Mouse (Mus musculus) limb, embryonic 11.5 days (tissue): Measurements from ENCODE around the gene Dirc2. TPM values are rescaled to one million over a fixed set of nuclear protein-coding genes. Genes with fewer than 3 reads are reported as not detected.

ENCODE experiments used
- ATAC-seq: fragments of 200-750 bp; cut with Nextera tagmentation; 2 replicates; pipeline ENCODE4 v1.8.0; 2017; ENCODE audit warnings: low read depth; ENCODE audit not compliant: insufficient number of reproducible peaks, low FRiP score, low TSS enrichment
- DNase-seq: peaks from one replicate; pipeline ENCODE4 v3.0.0-alpha.2; 2015; ENCODE audit warnings: low spot score
- H3K27ac ChIP-seq: fragments of 300-500 bp; sonication (generic); replicated peaks from 2 replicates; pipeline ENCODE4 v1.5.1; 2014; ENCODE audit warnings: low read depth, mild to moderate bottlenecking, low read length
- H3K27me3 ChIP-seq: fragments of 300-500 bp; sonication (generic); 2 replicates; pipeline ENCODE4 v1.6.1; 2014; ENCODE audit warnings: mild to moderate bottlenecking, low read length, mixed read lengths; ENCODE audit not compliant: control insufficient read depth, insufficient read depth
- H3K36me3 ChIP-seq: fragments of 300-500 bp; sonication (generic); 2 replicates; pipeline ENCODE4 v1.6.1; 2014; ENCODE audit warnings: mild to moderate bottlenecking, low read length, moderate library complexity, mixed read lengths; ENCODE audit not compliant: control insufficient read depth, insufficient read depth
- H3K4me1 ChIP-seq: fragments of 300-500 bp; sonication (generic); 2 replicates; pipeline ENCODE4 v1.6.1; 2014; ENCODE audit warnings: low read length, mixed read lengths; ENCODE audit not compliant: control insufficient read depth, insufficient read depth
- H3K4me2 ChIP-seq: fragments of 300-500 bp; sonication (generic); 2 replicates; pipeline ENCODE4 v1.6.1; 2014; ENCODE audit warnings: low read depth, mild to moderate bottlenecking, moderate library complexity; ENCODE audit not compliant: severe bottlenecking
- H3K4me3 ChIP-seq: fragments of 300-500 bp; sonication (generic); 2 replicates; pipeline ENCODE4 v1.5.1; 2014; ENCODE audit warnings: low read depth, low read length
- H3K9ac ChIP-seq: fragments of 300-500 bp; sonication (generic); 2 replicates; pipeline ENCODE4 v1.6.1; 2014; ENCODE audit warnings: mild to moderate bottlenecking, low read length
- H3K9me3 ChIP-seq: fragments of 300-500 bp; sonication (generic); 2 replicates; pipeline ENCODE4 v1.6.1; 2016; ENCODE audit warnings: low read length; ENCODE audit not compliant: control insufficient read depth
- WGBS: fragments of 180-500 bp; shearing (Covaris S2); extraction: QIAGEN DNeasy Blood & Tissue Kit; methylation state at CpG from one replicate; pipeline ENCODE4 v1.1.7; 2014; 5-methylcytosine and 5-hydroxymethylcytosine counted together
- polyA plus RNA-seq: library from polyadenylated mRNA; unstranded; fragments of >200 nt; fragmentation: Nextera tagmentation; extraction: Ambion mirVana; gene quantifications from 2 replicates; pipeline ENCODE4 v1.2.1, GENCODE M21; 2014

Gene Dirc2
- polyA plus RNA-seq, 1 experiment from 2014 or later = 13.0 TPM

DNA sequence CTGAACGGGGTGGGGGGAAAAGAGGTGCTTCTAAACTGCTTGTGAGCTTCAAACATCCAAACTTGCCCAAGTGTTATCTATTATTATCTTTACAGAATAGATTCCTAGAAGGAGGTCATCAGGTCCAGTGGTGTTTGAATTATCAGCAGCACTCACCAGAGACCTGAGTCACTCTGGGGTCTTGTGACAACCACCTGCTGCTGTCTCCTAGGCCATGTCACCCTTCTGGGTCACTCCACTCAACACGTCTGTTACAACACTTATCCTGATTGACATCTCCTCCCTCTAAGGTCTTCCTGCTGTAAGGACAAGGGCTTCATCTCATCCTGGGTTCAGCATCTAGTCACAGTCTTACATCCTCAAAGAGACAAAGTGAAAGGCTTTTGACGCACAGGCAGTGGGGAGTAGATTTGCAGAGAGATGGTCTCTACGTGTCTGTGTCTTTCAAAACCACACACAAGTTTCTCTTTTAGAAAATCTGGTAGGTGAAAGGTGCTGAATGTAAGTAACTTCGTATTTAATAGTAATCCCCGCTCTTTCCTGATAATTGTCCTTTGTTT, 22.9 kb upstream of the Dirc2 start:
- no peak for DNase-seq
- H3K4me3 ChIP-seq = no peak overlapping the region
- no peak overlapping the region for H3K9ac ChIP-seq
- no peak overlapping the region for H3K4me2 ChIP-seq
- H3K27ac ChIP-seq = no peak overlapping the region
- no peaks in the 10 kb centered on the region for H3K36me3 ChIP-seq
- WGBS = 92% methylated on average over 6 of the region's 6 CpGs
- H3K9me3 ChIP-seq = no peaks in the 10 kb centered on the region
- H3K27me3 ChIP-seq = no peaks in the 10 kb centered on the region
- no peaks in the 10 kb centered on the region for H3K4me1 ChIP-seq
- ATAC-seq = no peak

DNA sequence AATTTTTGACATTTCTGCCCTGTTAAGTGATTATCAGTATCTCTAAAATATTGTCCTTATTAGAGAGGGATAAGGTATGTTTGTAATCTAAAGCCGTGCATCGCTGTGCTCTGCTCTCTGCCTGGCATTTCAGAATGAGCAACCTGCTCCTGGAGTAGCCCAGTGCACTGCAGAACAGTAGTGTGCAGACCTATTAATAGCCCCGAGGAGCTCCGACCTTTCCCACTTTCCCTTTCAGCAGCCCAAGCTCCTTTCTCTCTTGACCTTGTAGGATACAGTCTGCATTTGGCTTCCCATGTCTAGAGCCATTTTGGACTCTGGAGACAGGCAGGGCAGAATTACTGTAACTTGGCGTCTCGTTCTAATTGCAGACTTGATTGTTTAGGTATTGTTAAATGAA, 19.2 kb upstream of the Dirc2 start:
- DNase-seq = no peak
- H3K9me3 ChIP-seq = no peaks in the 10 kb centered on the region
- H3K27me3 ChIP-seq = no peaks in the 10 kb centered on the region
- WGBS = 95% methylated on average over 6 of the region's 6 CpGs
- no peak overlapping the region for H3K4me2 ChIP-seq
- no peaks in the 10 kb centered on the region for H3K4me1 ChIP-seq
- no peak for ATAC-seq
- no peak overlapping the region for H3K27ac ChIP-seq
- H3K36me3 ChIP-seq = no peaks in the 10 kb centered on the region
- H3K4me3 ChIP-seq = no peak overlapping the region
- no peak overlapping the region for H3K9ac ChIP-seq

DNA sequence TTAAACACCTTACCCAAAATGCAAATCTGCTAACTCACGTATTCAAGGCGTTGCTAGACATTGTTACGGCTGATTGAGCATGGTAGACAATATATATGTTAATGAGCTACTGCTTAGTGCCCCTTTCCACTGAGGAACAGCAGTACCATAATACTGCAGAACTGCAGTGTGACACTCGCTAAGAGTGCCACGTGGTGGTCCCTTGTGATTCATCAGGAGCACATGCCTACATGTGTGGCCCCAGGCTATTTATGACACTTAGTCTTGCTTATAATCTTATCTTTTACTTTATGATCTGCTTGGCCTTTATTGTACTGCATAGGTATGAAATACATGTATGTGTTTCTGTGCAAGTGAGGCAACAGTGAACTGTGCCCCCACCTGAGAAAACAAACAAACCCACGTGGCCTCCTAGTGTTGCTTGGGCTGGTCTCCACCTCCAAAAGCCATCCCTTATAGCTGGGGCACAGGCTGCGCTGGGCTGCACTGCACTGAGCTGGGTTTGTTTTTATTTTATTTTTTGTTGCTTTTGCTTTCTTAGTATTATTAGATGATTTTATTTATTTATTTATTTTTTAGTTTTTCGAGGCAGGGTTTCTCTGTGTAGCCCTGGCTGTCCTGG, 18.5 kb upstream of the Dirc2 start:
- Histone ChIP-seq H3K4me3 (no peak overlapping the region), H3K27ac (no peak overlapping the region), H3K4me2 (no peak overlapping the region), H3K9me3 (no peaks in the 10 kb centered on the region), H3K27me3 (no peaks in the 10 kb centered on the region), H3K9ac (no peak overlapping the region), H3K36me3 (no peaks in the 10 kb centered on the region), H3K4me1 (no peaks in the 10 kb centered on the region)
- WGBS = 92% methylated on average over 8 of the region's 8 CpGs
- no peak for DNase-seq
- ATAC-seq = no peak

GRCm38 (mm10) chr16:35787163-35787562, 18.0 kb upstream of the Dirc2 start:
- H3K4me2 ChIP-seq = no peak overlapping the region
- H3K9me3 ChIP-seq = no peaks in the 10 kb centered on the region
- 88% methylated on average over 6 of the region's 6 CpGs for WGBS
- H3K9ac ChIP-seq = no peak overlapping the region
- H3K27me3 ChIP-seq = no peaks in the 10 kb centered on the region
- H3K4me3 ChIP-seq = no peak overlapping the region
- H3K36me3 ChIP-seq = no peaks in the 10 kb centered on the region
- no peak overlapping the region for H3K27ac ChIP-seq
- H3K4me1 ChIP-seq = no peaks in the 10 kb centered on the region
- DNase-seq (no peak), ATAC-seq (no peak)

DNA sequence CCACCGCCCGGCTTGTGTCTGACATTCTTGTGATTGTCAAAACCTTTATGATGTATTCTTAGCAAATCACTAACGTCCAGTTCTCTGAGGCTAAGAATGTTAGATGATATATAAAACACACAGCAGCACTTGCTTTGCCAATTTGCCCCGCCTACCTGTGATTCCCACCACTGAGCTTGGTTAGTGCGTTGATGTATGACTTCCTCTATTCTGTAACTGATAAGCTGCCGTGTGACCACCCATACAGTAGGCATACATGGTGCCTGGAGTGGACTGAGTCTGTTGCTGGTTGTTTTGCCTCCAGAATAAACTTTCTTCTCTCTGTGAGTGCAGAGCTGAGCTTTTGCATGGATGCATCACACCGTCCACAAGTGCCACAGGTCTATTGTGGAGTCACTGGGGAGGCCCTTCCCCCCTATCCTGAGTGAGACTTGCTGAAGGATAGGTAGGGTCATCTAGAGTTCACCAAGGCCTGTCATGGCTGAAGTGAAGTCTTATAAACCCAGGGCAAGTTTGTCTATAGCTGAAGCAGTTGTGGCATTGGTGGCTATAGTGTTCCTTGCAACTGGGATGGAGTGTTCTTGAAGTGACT, 15.1 kb upstream of the Dirc2 start:
- H3K27me3 ChIP-seq = no peaks in the 10 kb centered on the region
- no peak overlapping the region for H3K4me3 ChIP-seq
- no peak overlapping the region for H3K4me2 ChIP-seq
- WGBS = 80% methylated on average over 7 of the region's 7 CpGs
- no peak overlapping the region for H3K27ac ChIP-seq
- DNase-seq (no peak), ATAC-seq (no peak)
- no peaks in the 10 kb centered on the region for H3K9me3 ChIP-seq
- no peak overlapping the region for H3K9ac ChIP-seq
- no peaks in the 10 kb centered on the region for H3K36me3 ChIP-seq
- no peaks in the 10 kb centered on the region for H3K4me1 ChIP-seq

DNA sequence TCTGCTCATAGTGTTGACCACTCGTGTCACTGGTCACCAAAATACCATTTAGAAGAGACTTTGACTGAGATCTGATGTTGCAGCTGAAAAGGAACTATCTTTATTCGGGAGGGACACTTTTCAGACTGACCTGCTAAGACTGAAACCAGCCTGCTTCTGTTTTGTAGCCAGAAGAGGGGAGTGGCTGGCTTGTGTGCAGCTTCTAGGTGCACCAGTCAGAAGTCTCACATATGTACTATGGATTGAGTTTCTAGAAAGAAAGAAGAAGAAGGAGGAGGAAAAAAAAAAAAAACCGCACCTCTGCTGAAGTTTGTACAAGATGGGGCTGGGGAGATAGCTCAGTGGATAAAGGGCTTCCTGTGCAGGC, 14.0 kb upstream of the Dirc2 start:
- no peaks in the 10 kb centered on the region for H3K36me3 ChIP-seq
- H3K4me3 ChIP-seq = no peak overlapping the region
- no peak overlapping the region for H3K9ac ChIP-seq
- no peak for DNase-seq
- H3K4me2 ChIP-seq = no peak overlapping the region
- WGBS = 89% methylated on average over 3 of the region's 3 CpGs
- no peak overlapping the region for H3K27ac ChIP-seq
- H3K9me3 ChIP-seq = no peaks in the 10 kb centered on the region
- H3K27me3 ChIP-seq = no peaks in the 10 kb centered on the region
- no peak for ATAC-seq
- no peaks in the 10 kb centered on the region for H3K4me1 ChIP-seq

- ATAC-seq = no peak
- Histone ChIP-seq H3K36me3 (no peaks in the 10 kb centered on the region), H3K4me2 (no peak overlapping the region), H3K4me3 (no peak overlapping the region), H3K9ac (no peak overlapping the region), H3K27ac (no peak overlapping the region), H3K27me3 (no peaks in the 10 kb centered on the region), H3K4me1 (no peaks in the 10 kb centered on the region), H3K9me3 (no peaks in the 10 kb centered on the region)
- 83% methylated on average over 13 of the region's 13 CpGs for WGBS
- no peak for DNase-seq
These were observed 13.5 kb upstream of the Dirc2 start for GRCm38 (mm10) chr16:35782451-35783206.

DNA sequence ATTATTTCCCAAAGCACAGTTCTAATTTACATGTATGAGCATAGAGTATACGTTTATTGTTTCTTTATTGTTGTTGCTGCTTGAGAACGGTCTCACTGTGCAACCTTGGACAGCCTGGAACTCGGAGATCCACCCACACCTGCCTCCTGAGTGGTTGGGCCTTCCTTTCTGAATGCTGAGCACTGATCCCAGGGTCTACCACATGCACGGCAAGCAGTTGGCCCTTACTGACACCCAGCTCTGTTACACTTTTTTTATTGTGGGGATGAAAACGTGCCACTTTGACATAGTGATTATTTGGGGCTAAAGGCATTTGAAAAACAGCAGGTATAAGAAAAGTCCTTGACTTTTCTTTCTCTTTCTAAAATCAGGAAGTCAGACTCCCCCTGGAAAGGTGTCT, 12.5 kb upstream of the Dirc2 start:
- DNase-seq (no peak), ATAC-seq (no peak)
- Histone ChIP-seq H3K27me3 (no peaks in the 10 kb centered on the region), H3K36me3 (no peaks in the 10 kb centered on the region), H3K4me3 (no peak overlapping the region), H3K27ac (no peak overlapping the region), H3K4me1 (no peaks in the 10 kb centered on the region), H3K4me2 (no peak overlapping the region), H3K9me3 (no peaks in the 10 kb centered on the region), H3K9ac (no peak overlapping the region)
- WGBS = 91% methylated on average over 5 of the region's 5 CpGs
